Mouse (Mus musculus) lung, adult 2 months (tissue): ENCODE measurements around the gene Cytip.

Experiments used
- CTCF ChIP-seq: fragments of 200-500 bp; IDR thresholded peaks from 2 replicates; pipeline ENCODE4 v1.5.1; 2011; ENCODE audit warnings: mild to moderate bottlenecking, low read length, control low read depth; ENCODE audit not compliant: insufficient read depth
- POLR2A ChIP-seq: fragments of 200-500 bp; IDR thresholded peaks from 2 replicates; pipeline ENCODE4 v1.6.1; 2011; ENCODE audit warnings: low read depth, mild to moderate bottlenecking, control low read depth, low read length, borderline replicate concordance; ENCODE audit errors: extremely low read depth

- no peak for TF ChIP-seq CTCF
- no peak for TF ChIP-seq POLR2A
Observed at GRCm38 (mm10) chr2:58158107-58158506, 37.2 kb downstream of the Cytip start.
